Mouse (Mus musculus) A20 (cell line): Measurements from ENCODE around the gene Mbd6.

Source experiments
- DNase-seq: peaks from one replicate; pipeline ENCODE4 v3.0.0-alpha.2; 2011; ENCODE audit warnings: low read depth, low spot score

The Mbd6 gene

GRCm38 (mm10) chr10:127288328-127288799 lies 454 bp downstream of the Mbd6 start:
- no peak for DNase-seq

- no peak for DNase-seq
Measured at GRCm38 (mm10) chr10:127287936-127288293, 903 bp downstream of the Mbd6 start.

GRCm38 (mm10) chr10:127287271-127287935 lies 1.4 kb downstream of the Mbd6 start:
- DNase-seq = no peak

- no peak for DNase-seq
Measured at GRCm38 (mm10) chr10:127286730-127287129, 2.1 kb downstream of the Mbd6 start.

GRCm38 (mm10) chr10:127286194-127286593 lies 2.6 kb downstream of the Mbd6 start:
- no peak for DNase-seq

GRCm38 (mm10) chr10:127285644-127286043 lies 3.2 kb downstream of the Mbd6 start:
- DNase-seq = no peak

GRCm38 (mm10) chr10:127284724-127285500 lies 3.9 kb downstream of the Mbd6 start:
- no peak for DNase-seq

GRCm38 (mm10) chr10:127284105-127284622 lies 4.7 kb downstream of the Mbd6 start:
- no peak for DNase-seq

- no peak for DNase-seq
Measured at GRCm38 (mm10) chr10:127282620-127283215, 6.1 kb downstream of the Mbd6 start.

GRCm38 (mm10) chr10:127281316-127281715 lies 7.5 kb downstream of the Mbd6 start:
- no peak for DNase-seq

GRCm38 (mm10) chr10:127279730-127280129 lies 9.1 kb downstream of the Mbd6 start:
- DNase-seq = peak; percentile 16

GRCm38 (mm10) chr10:127274261-127275022 lies 14.4 kb downstream of the Mbd6 start:
- DNase-seq = no peak

- DNase-seq = no peak
Measured at GRCm38 (mm10) chr10:127272371-127272770, 16.4 kb downstream of the Mbd6 start.

GRCm38 (mm10) chr10:127269884-127270283 lies 18.9 kb downstream of the Mbd6 start:
- DNase-seq = no peak

GRCm38 (mm10) chr10:127269036-127269435 lies 19.8 kb downstream of the Mbd6 start:
- no peak for DNase-seq

- DNase-seq = no peak
Measured at GRCm38 (mm10) chr10:127268401-127268800, 20.4 kb downstream of the Mbd6 start.

GRCm38 (mm10) chr10:127267318-127267717 lies 21.5 kb downstream of the Mbd6 start:
- DNase-seq = no peak

GRCm38 (mm10) chr10:127266112-127267091 lies 22.4 kb downstream of the Mbd6 start, which contains the start of gene Dctn2:
Dctn2 (plus strand) TSS chr10:127266368.
- DNase-seq = peak; percentile 95

- DNase-seq = peak; percentile 68
Measured at GRCm38 (mm10) chr10:127265727-127266111, 23.1 kb downstream of the Mbd6 start.

GRCm38 (mm10) chr10:127264971-127265370 lies 23.8 kb downstream of the Mbd6 start:
- no peak for DNase-seq
